Mouse (Mus musculus): Measurements from ENCODE around the gene Ace3. TPM values are rescaled to one million over a fixed set of nuclear protein-coding genes. Genes with fewer than 3 reads are reported as not detected.

The Ace3 gene
- polyA plus RNA-seq, 1 experiment from 2014 or later = not detected

GRCm38 (mm10) chr11:105978232-105978631, 16.2 kb upstream of the Ace3 start:
- Histone ChIP-seq H3K27ac (ENCODE audit: low read depth) (no peak overlapping the region), H3K4me1 (ENCODE audit: insufficient read depth) (no peaks in the 10 kb centered on the region), H3K9me3 (ENCODE audit: low read depth, low read length) (no peaks in the 10 kb centered on the region), H3K9ac (no peak overlapping the region), H3K4me2 (no peak overlapping the region), H3K4me3 (ENCODE audit: low read depth, low read length) (no peak overlapping the region), H3K36me3 (ENCODE audit: insufficient read depth) (no peaks in the 10 kb centered on the region), H3K27me3 (ENCODE audit: insufficient read depth, low read length) (no peaks in the 10 kb centered on the region)
- no peak for DNase-seq
- no peak for TF ChIP-seq CTCF (IDR thresholded peaks at IDR 0.05; ENCODE audit: low read depth)
- ATAC-seq (ENCODE audit: insufficient read depth) = no peak
- WGBS = 76% methylated on average over 2 of the region's 2 CpGs

DNA sequence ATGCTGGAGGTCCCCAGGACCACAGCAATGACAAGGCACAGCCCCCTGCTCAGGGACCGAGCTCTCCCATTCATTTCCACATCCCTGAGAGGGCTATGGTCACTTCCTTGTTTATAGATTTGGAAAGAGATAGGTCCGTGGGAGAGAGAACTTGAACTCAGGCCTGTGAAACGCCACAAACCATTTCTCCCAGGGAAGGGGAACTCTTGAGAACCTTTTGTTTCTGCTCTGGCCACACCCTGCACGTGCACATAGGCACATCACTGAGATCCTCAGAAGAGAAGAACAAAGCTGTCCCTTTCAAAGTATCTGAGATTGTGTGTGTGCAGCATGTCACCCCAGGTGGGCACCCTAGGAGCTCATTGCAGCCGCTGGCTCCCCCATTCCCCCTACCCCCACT, 15.8 kb upstream of the Ace3 start:
- TF ChIP-seq CTCF (IDR thresholded peaks at IDR 0.05; ENCODE audit: low read depth) = no peak
- no peaks in the 10 kb centered on the region for H3K36me3 ChIP-seq (ENCODE audit: insufficient read depth)
- no peak for ATAC-seq (ENCODE audit: insufficient read depth)
- no peak overlapping the region for H3K4me3 ChIP-seq (ENCODE audit: low read depth, low read length)
- no peaks in the 10 kb centered on the region for H3K4me1 ChIP-seq (ENCODE audit: insufficient read depth)
- no peaks in the 10 kb centered on the region for H3K27me3 ChIP-seq (ENCODE audit: insufficient read depth, low read length)
- WGBS = 65% methylated on average over 5 of the region's 5 CpGs
- H3K9me3 ChIP-seq (ENCODE audit: low read depth, low read length) = no peaks in the 10 kb centered on the region
- H3K4me2 ChIP-seq = no peak overlapping the region
- no peak overlapping the region for H3K27ac ChIP-seq (ENCODE audit: low read depth)
- no peak for DNase-seq
- H3K9ac ChIP-seq = no peak overlapping the region

- Histone ChIP-seq H3K27ac (ENCODE audit: low read depth) (no peak overlapping the region), H3K4me3 (ENCODE audit: low read depth, low read length) (no peak overlapping the region), H3K4me2 (no peak overlapping the region), H3K27me3 (ENCODE audit: insufficient read depth, low read length) (no peaks in the 10 kb centered on the region), H3K36me3 (ENCODE audit: insufficient read depth) (no peaks in the 10 kb centered on the region), H3K9me3 (ENCODE audit: low read depth, low read length) (no peaks in the 10 kb centered on the region), H3K4me1 (ENCODE audit: insufficient read depth) (no peaks in the 10 kb centered on the region), H3K9ac (no peak overlapping the region)
- DNase-seq = no peak
- no peak for TF ChIP-seq CTCF (IDR thresholded peaks at IDR 0.05; ENCODE audit: low read depth)
- 69% methylated on average over 4 of the region's 4 CpGs for WGBS
- no peak for ATAC-seq (ENCODE audit: insufficient read depth)
Observed at GRCm38 (mm10) chr11:105984452-105984851, 10.0 kb upstream of the Ace3 start.

- Histone ChIP-seq H3K4me3 (ENCODE audit: low read depth, low read length) (no peak overlapping the region), H3K36me3 (ENCODE audit: insufficient read depth) (no peaks in the 10 kb centered on the region), H3K4me1 (ENCODE audit: insufficient read depth) (no peaks in the 10 kb centered on the region), H3K9me3 (ENCODE audit: low read depth, low read length) (no peaks in the 10 kb centered on the region), H3K27ac (ENCODE audit: low read depth) (no peak overlapping the region), H3K4me2 (no peak overlapping the region), H3K27me3 (ENCODE audit: insufficient read depth, low read length) (no peaks in the 10 kb centered on the region), H3K9ac (no peak overlapping the region)
- 49% methylated on average over 6 of the region's 6 CpGs for WGBS
- no peak for TF ChIP-seq CTCF (IDR thresholded peaks at IDR 0.05; ENCODE audit: low read depth)
- DNase-seq = no peak
- no peak for ATAC-seq (ENCODE audit: insufficient read depth)
Observed at GRCm38 (mm10) chr11:105987446-105987845, 7.0 kb upstream of the Ace3 start.

DNA sequence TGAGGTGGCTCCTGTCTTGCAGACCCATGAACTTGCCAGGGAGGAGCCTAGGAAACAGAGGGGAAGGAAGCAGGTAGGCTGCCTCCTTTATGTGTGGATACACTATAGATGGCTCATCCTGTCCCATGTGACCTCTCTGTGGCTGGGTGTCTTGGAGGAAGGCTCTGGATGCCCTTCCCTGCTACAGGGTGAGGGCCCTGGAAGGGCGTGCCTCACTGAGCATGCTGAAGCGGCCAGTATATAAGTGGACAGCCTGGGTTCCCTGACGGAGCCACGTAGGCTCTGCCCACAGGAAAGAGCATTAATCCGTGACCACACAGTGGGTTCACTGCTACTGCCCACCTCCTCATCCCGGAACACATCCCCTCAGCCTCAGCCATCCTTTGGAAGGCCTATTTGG, 5.0 kb upstream of the Ace3 start:
- Histone ChIP-seq H3K4me2 (no peak overlapping the region), H3K9me3 (ENCODE audit: low read depth, low read length) (no peaks in the 10 kb centered on the region), H3K27ac (ENCODE audit: low read depth) (no peak overlapping the region), H3K4me1 (ENCODE audit: insufficient read depth) (no peaks in the 10 kb centered on the region), H3K9ac (no peak overlapping the region), H3K4me3 (ENCODE audit: low read depth, low read length) (no peak overlapping the region), H3K36me3 (ENCODE audit: insufficient read depth) (no peaks in the 10 kb centered on the region), H3K27me3 (ENCODE audit: insufficient read depth, low read length) (no peaks in the 10 kb centered on the region)
- DNase-seq (no peak), ATAC-seq (ENCODE audit: insufficient read depth) (no peak)
- TF ChIP-seq CTCF (IDR thresholded peaks at IDR 0.05; ENCODE audit: low read depth) = no peak
- WGBS = 66% methylated on average over 6 of the region's 6 CpGs

- no peak overlapping the region for H3K27ac ChIP-seq (ENCODE audit: low read depth)
- no peak for ATAC-seq (ENCODE audit: insufficient read depth)
- no peaks in the 10 kb centered on the region for H3K27me3 ChIP-seq (ENCODE audit: insufficient read depth, low read length)
- H3K36me3 ChIP-seq (ENCODE audit: insufficient read depth) = no peaks in the 10 kb centered on the region
- no peak overlapping the region for H3K4me2 ChIP-seq
- TF ChIP-seq CTCF (IDR thresholded peaks at IDR 0.05; ENCODE audit: low read depth) = no peak
- H3K9ac ChIP-seq = no peak overlapping the region
- peak; percentile 24 for DNase-seq
- no peak overlapping the region for H3K4me3 ChIP-seq (ENCODE audit: low read depth, low read length)
- H3K4me1 ChIP-seq (ENCODE audit: insufficient read depth) = no peaks in the 10 kb centered on the region
- WGBS = 44% methylated on average over 2 of the region's 2 CpGs
- no peaks in the 10 kb centered on the region for H3K9me3 ChIP-seq (ENCODE audit: low read depth, low read length)
Observed at GRCm38 (mm10) chr11:105990231-105990630, 4.2 kb upstream of the Ace3 start.

- no peak for ATAC-seq (ENCODE audit: insufficient read depth)
- Histone ChIP-seq H3K4me3 (ENCODE audit: low read depth, low read length) (no peak overlapping the region), H3K9me3 (ENCODE audit: low read depth, low read length) (no peaks in the 10 kb centered on the region), H3K4me2 (no peak overlapping the region), H3K9ac (no peak overlapping the region), H3K27ac (ENCODE audit: low read depth) (no peak overlapping the region), H3K27me3 (ENCODE audit: insufficient read depth, low read length) (no peaks in the 10 kb centered on the region), H3K36me3 (ENCODE audit: insufficient read depth) (no peaks in the 10 kb centered on the region), H3K4me1 (ENCODE audit: insufficient read depth) (no peaks in the 10 kb centered on the region)
- no peak for TF ChIP-seq CTCF (IDR thresholded peaks at IDR 0.05; ENCODE audit: low read depth)
- WGBS = 93% methylated on average over 6 of the region's 6 CpGs
- no peak for DNase-seq
Observed at GRCm38 (mm10) chr11:106000062-106000461, 5.6 kb downstream of the Ace3 start.

DNA sequence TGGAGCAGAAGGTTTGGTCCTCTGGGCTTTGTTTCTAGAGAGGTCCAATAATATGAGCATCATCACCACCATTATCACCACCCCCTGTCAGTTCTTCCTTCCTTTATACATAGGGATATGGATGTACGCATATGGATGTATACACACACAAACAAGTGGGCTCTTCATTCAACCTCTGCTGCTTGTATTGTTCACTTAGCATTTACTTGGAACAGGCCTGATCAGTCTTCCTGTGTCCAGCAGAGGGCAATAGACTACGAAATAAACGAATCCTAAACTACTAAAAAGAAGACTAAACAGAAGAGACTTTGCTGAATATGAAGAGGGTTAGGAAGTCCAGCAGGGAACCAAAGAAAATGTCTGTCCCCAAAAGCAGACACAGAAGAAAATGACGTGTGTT, 7.2 kb downstream of the Ace3 start:
- no peak overlapping the region for H3K27ac ChIP-seq (ENCODE audit: low read depth)
- H3K4me1 ChIP-seq (ENCODE audit: insufficient read depth) = no peaks in the 10 kb centered on the region
- 39% methylated on average over 4 of the region's 4 CpGs for WGBS
- no peak for ATAC-seq (ENCODE audit: insufficient read depth)
- no peaks in the 10 kb centered on the region for H3K27me3 ChIP-seq (ENCODE audit: insufficient read depth, low read length)
- H3K36me3 ChIP-seq (ENCODE audit: insufficient read depth) = no peaks in the 10 kb centered on the region
- peak; percentile 61 for TF ChIP-seq CTCF (IDR thresholded peaks at IDR 0.05; ENCODE audit: low read depth)
- DNase-seq = peak; percentile 73
- H3K4me2 ChIP-seq = no peak overlapping the region
- H3K9me3 ChIP-seq (ENCODE audit: low read depth, low read length) = no peaks in the 10 kb centered on the region
- H3K4me3 ChIP-seq (ENCODE audit: low read depth, low read length) = no peak overlapping the region
- H3K9ac ChIP-seq = no peak overlapping the region

All from lung, embryonic 14.5 days (tissue).